In genomic region chr7:16310521-16311452, GRCm38 (mm10) we compare ENCODE assay signal across 7 mouse cellular contexts. TPM values are rescaled to one million over a fixed set of nuclear protein-coding genes. Genes with fewer than 3 reads are reported as not detected.
DNase-seq lines count a peak whose midpoint lies in the region; ATAC-seq and TF ChIP-seq lines count a peak whose summit lies in the region.

No protein-coding gene starts in this region.

- H3K4me2 ChIP-seq in embryonic facial prominence, embryonic 12.5 days (replicated peaks): peak overlapping the region; percentile 98
- peak overlapping the region; percentile 88 for H3K4me2 ChIP-seq in lung, postnatal 0 days (replicated peaks; ENCODE audit: low read depth, low read length)

- ATAC-seq in embryonic facial prominence, embryonic 12.5 days (ENCODE audit: insufficient number of reproducible peaks, insufficient read depth, low FRiP score, low TSS enrichment): no peak
- no peak for ATAC-seq in lung, postnatal 0 days

- TF ChIP-seq CTCF in E14TG2a.4 (conservative IDR thresholded peaks at IDR 0.05; ENCODE audit: low read length): no peak
- TF ChIP-seq CTCF in lung, postnatal 0 days (IDR thresholded peaks at IDR 0.05): no peak

- peak overlapping the region; percentile 78 for H3K9ac ChIP-seq in embryonic facial prominence, embryonic 12.5 days
- H3K9ac ChIP-seq in lung, postnatal 0 days (replicated peaks; ENCODE audit: low read depth): peak overlapping the region; percentile 51

- peaks cover 17% of the 10 kb centered on the region for H3K36me3 ChIP-seq in E14TG2a.4 (ENCODE audit: insufficient read depth, low read length)
- H3K36me3 ChIP-seq in embryonic facial prominence, embryonic 12.5 days: no peaks in the 10 kb centered on the region
- no peaks in the 10 kb centered on the region for H3K36me3 ChIP-seq in lung, postnatal 0 days (ENCODE audit: insufficient read depth, low read length)

- peak; percentile 59 for DNase-seq in adrenal gland, adult 2 months
- DNase-seq in heart, postnatal 4 days: peak; percentile 33
- peak; percentile 77 for DNase-seq in layer of hippocampus, adult 9-11 months
- peak; percentile 56 for DNase-seq in lung, postnatal 0 days (ENCODE audit: low spot score)
- DNase-seq in right cerebral cortex, postnatal 14 days: peak; percentile 63

- TF ChIP-seq EP300 in lung, postnatal 0 days (IDR thresholded peaks at IDR 0.05): no peak

- peaks cover 53% of the 10 kb centered on the region for H3K4me1 ChIP-seq in E14TG2a.4 (replicated peaks; ENCODE audit: low read depth, low read length)
- H3K4me1 ChIP-seq in embryonic facial prominence, embryonic 12.5 days: peaks cover 49% of the 10 kb centered on the region
- peaks cover 12% of the 10 kb centered on the region; the same call in 1 of the 2 replicates for H3K4me1 ChIP-seq in lung, postnatal 0 days (ENCODE audit: insufficient read depth, low read depth, low read length)

- H3K4me3 ChIP-seq in E14TG2a.4 (replicated peaks; ENCODE audit: low read length): peak overlapping the region; percentile 100
- H3K4me3 ChIP-seq in embryonic facial prominence, embryonic 12.5 days: peak overlapping the region; percentile 71
- peak overlapping the region; percentile 80 for H3K4me3 ChIP-seq in lung, postnatal 0 days (ENCODE audit: low read depth, low read length)

- peaks cover 15% of the 10 kb centered on the region for H3K27me3 ChIP-seq in E14TG2a.4 (ENCODE audit: insufficient read depth, low read length)
- H3K27me3 ChIP-seq in embryonic facial prominence, embryonic 12.5 days: peaks cover 32% of the 10 kb centered on the region
- no peaks in the 10 kb centered on the region for H3K27me3 ChIP-seq in lung, postnatal 0 days (replicated peaks; ENCODE audit: insufficient read depth, low read length)

- no peaks in the 10 kb centered on the region for H3K9me3 ChIP-seq in E14TG2a.4 (ENCODE audit: low read length)
- no peaks in the 10 kb centered on the region for H3K9me3 ChIP-seq in embryonic facial prominence, embryonic 12.5 days
- no peaks in the 10 kb centered on the region for H3K9me3 ChIP-seq in lung, postnatal 0 days (ENCODE audit: low read length)

- WGBS in embryonic facial prominence, embryonic 12.5 days: 1% methylated on average over 29 of the region's 31 CpGs
- 2% methylated on average over 30 of the region's 31 CpGs for WGBS in lung, postnatal 0 days

- no peak overlapping the region for H3K27ac ChIP-seq in embryonic facial prominence, embryonic 12.5 days
- peak overlapping the region; percentile 99 for H3K27ac ChIP-seq in lung, postnatal 0 days (ENCODE audit: low read length)

RNA-seq across cellular contexts. Expression of gene Bbc3, which starts 2.6 kb away (rescaled TPM):
- 1 to 10 TPM; 3.3 to 9.1 TPM for total RNA-seq in adrenal gland, adult 2 months (2021)
- polyA plus RNA-seq in adrenal gland, adult 2 months (2012; rRNA removed): 62.4 and 114 TPM in 2 replicates
- polyA plus RNA-seq in embryonic facial prominence, embryonic 12.5 days (2016; fragmentation: Nextera tagmentation; extraction: Ambion mirVana): 7.4 and 8.5 TPM in 2 replicates
- 1 to 10 TPM; 7.0 to 9.0 TPM for total RNA-seq in heart, postnatal 4 days (2021)
- polyA plus RNA-seq in lung, postnatal 0 days (2015; fragmentation: Nextera tagmentation; extraction: Ambion mirVana): 30.0 and 31.1 TPM in 2 replicates

RNA-seq across cellular contexts. Expression of gene Ccdc9, which starts 24.2 kb away (rescaled TPM):
- 10 to 100 TPM; 53.9 to 61.2 TPM for total RNA-seq in adrenal gland, adult 2 months (2021)
- 17.4 and 19.8 TPM in 2 replicates for polyA plus RNA-seq in adrenal gland, adult 2 months (2012; rRNA removed)
- polyA plus RNA-seq in embryonic facial prominence, embryonic 12.5 days (2016; fragmentation: Nextera tagmentation; extraction: Ambion mirVana): 45.7 and 49.2 TPM in 2 replicates
- total RNA-seq in heart, postnatal 4 days (2021): 10 to 100 TPM; 39.4 to 43.1 TPM
- polyA plus RNA-seq in lung, postnatal 0 days (2015; fragmentation: Nextera tagmentation; extraction: Ambion mirVana): 15.9 and 18.3 TPM in 2 replicates

RNA-seq across cellular contexts. Expression of gene Inafm1, which starts 37.4 kb away (rescaled TPM):
- total RNA-seq in adrenal gland, adult 2 months (2021): 10 to 100 TPM; 13.3 to 22.9 TPM
- 160 and 217 TPM in 2 replicates for polyA plus RNA-seq in adrenal gland, adult 2 months (2012; rRNA removed)
- 22.8 and 24.8 TPM in 2 replicates for polyA plus RNA-seq in embryonic facial prominence, embryonic 12.5 days (2016; fragmentation: Nextera tagmentation; extraction: Ambion mirVana)
- 10 to 100 TPM; 12.5 to 13.6 TPM for total RNA-seq in heart, postnatal 4 days (2021)
- polyA plus RNA-seq in lung, postnatal 0 days (2015; fragmentation: Nextera tagmentation; extraction: Ambion mirVana): 18.9 and 20.1 TPM in 2 replicates

RNA-seq across cellular contexts. Expression of gene C5ar1, which starts 51.4 kb away (rescaled TPM):
- 10 to 100 TPM in 1 of 2 experiments, 1 to 10 TPM in 1; 5.7 to 10.4 TPM for total RNA-seq in adrenal gland, adult 2 months (2021)
- polyA plus RNA-seq in adrenal gland, adult 2 months (2012; rRNA removed): 7.1 and 9.0 TPM in 2 replicates
- 0.87 and 1.1 TPM in 2 replicates for polyA plus RNA-seq in embryonic facial prominence, embryonic 12.5 days (2016; fragmentation: Nextera tagmentation; extraction: Ambion mirVana)
- 1 to 10 TPM; 1.8 to 1.9 TPM for total RNA-seq in heart, postnatal 4 days (2021)
- polyA plus RNA-seq in lung, postnatal 0 days (2015; fragmentation: Nextera tagmentation; extraction: Ambion mirVana): 11.8 and 13.3 TPM in 2 replicates
